Mouse (Mus musculus) cortical plate, adult 2 months (tissue): ENCODE data around the gene Gcm1. TPM values are rescaled to one million over a fixed set of nuclear protein-coding genes. Genes with fewer than 3 reads are reported as not detected.
A peak's percentile ranks its signal among the peaks of the same experiment; 100 is the strongest.

Source experiments
- H3K27ac ChIP-seq: fragments of 200-500 bp; 2 replicates; pipeline ENCODE4 v1.5.1; 2012; ENCODE audit warnings: low read length, control low read depth, inconsistent platforms; ENCODE audit not compliant: insufficient read depth
- H3K4me1 ChIP-seq: fragments of 200-500 bp; 2 replicates; pipeline ENCODE4 v1.6.1; 2011; ENCODE audit warnings: low read length; ENCODE audit not compliant: control insufficient read depth, insufficient read depth
- H3K4me3 ChIP-seq: fragments of 200-500 bp; 2 replicates; pipeline ENCODE4 v1.5.1; 2011; ENCODE audit warnings: mild to moderate bottlenecking, low read length, control low read depth; ENCODE audit not compliant: insufficient read depth
- CTCF ChIP-seq: fragments of 200-500 bp; IDR thresholded peaks from 2 replicates; pipeline ENCODE4 v1.5.1; 2011; ENCODE audit warnings: mild to moderate bottlenecking, control low read depth, low read length; ENCODE audit not compliant: insufficient read depth; ENCODE audit errors: extremely low read depth
- POLR2A ChIP-seq: fragments of 200-500 bp; IDR thresholded peaks from 2 replicates; pipeline ENCODE4 v1.6.1; 2011; ENCODE audit warnings: mild to moderate bottlenecking, low read length, control low read depth; ENCODE audit not compliant: insufficient read depth; ENCODE audit errors: extremely low read depth
- polyA plus RNA-seq: library from polyadenylated mRNA; depleted of rRNA; stranded (reverse); fragments of >200 nt; gene quantifications from 2 replicates; pipeline ENCODE4 v1.2.3, GENCODE M21; 2012

Gcm1 gene
- polyA plus RNA-seq, 1 experiment = not detected

GRCm38 (mm10) chr9:78015816-78016215 is 35.9 kb upstream of the Gcm1 start:
- Histone ChIP-seq H3K4me3 (no peak overlapping the region), H3K4me1 (no peaks in the 10 kb centered on the region), H3K27ac (no peak overlapping the region)
- no peak for TF ChIP-seq POLR2A
- no peak for TF ChIP-seq CTCF

DNA sequence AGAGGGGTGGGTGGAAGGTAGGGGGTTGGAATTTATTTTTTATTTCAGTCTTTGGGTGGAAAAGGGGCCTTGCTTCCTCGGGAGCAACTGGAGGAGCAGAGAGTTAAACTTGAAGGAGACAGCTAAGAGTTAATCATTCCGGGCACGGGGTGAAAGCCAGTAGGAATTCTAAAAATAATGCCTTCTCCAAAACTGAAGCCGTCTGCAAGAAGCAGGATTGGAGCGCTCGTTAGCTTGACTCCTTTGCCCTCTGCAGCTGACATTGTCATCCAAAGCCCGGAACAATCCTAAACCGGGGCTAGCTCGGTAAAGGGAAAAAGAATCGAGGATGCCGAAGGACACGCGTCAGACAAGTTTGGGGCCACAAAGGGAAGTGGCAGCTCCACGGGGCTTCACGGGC is 35.4 kb upstream of the Gcm1 start:
- H3K4me3 ChIP-seq = no peak overlapping the region

DNA sequence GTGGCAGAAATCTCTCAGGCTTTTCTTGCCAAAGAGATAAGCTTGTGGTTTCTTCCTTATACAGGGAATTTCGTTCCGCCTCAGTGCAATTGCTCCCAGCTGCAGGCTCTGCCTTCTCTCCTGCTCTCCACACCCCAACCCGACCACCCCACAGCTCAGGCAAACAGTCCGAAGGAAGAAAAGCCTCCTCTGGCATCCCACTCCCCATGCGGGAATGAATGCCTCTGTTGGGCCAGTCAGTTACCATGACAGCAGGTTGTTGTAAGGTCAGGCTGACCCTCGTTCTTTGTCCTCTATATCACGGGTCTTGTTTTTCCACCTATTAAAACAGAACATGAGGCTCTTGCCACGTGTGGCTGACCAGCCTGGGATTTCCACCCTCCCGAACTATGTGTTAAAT is 30.5 kb upstream of the Gcm1 start:
- Histone ChIP-seq H3K27ac (no peak overlapping the region), H3K4me3 (no peak overlapping the region), H3K4me1 (no peaks in the 10 kb centered on the region)
- no peak for TF ChIP-seq CTCF
- no peak for TF ChIP-seq POLR2A

More for the DNA sequence above, 35.4 kb upstream of the Gcm1 start:
- no peak for TF ChIP-seq CTCF
- no peak for TF ChIP-seq POLR2A
- Histone ChIP-seq H3K4me1 (no peaks in the 10 kb centered on the region), H3K27ac (no peak overlapping the region)

DNA sequence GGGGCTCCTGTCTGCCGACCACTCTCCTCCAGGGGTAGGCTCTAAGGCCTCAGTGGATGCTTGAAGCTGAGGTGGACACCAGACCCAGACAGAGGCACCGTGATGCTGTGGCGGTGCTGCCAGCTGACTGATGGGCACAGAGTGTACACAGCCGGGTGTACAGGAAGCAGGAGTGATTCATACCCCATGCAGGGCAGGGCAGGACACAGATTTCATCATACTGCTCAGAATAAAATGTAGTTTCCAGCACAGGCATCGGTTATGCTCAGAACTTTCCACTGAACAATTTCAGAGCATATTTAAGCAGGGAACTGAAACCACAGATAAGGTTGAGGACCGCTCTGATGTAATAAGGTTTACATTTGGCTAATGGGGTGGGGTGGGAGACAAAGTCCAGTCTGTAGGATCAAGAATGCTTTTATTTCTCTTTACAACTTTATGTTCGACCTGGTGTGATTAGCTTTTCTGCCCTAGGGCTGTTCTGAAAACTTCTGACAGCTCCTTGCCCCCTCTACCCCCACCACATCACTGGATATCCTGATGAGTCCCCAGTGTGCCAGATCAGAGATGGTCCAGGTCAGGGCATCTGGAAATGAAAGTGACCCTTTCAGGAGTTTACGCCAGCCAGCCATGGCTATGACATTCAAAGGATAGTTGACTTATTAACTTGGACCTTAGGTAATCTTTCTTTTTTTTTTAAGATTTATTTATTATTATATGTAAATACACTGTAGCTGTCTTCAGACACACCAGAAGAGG is 29.4 kb upstream of the Gcm1 start:
- Histone ChIP-seq H3K4me1 (no peaks in the 10 kb centered on the region), H3K4me3 (no peak overlapping the region), H3K27ac (no peak overlapping the region)
- TF ChIP-seq POLR2A = no peak
- no peak for TF ChIP-seq CTCF

- no peaks in the 10 kb centered on the region for H3K4me1 ChIP-seq
These were observed 26.9 kb upstream of the Gcm1 start for GRCm38 (mm10) chr9:78024823-78025222.

GRCm38 (mm10) chr9:78027099-78027498 is 24.6 kb upstream of the Gcm1 start:
- Histone ChIP-seq H3K4me1 (no peaks in the 10 kb centered on the region), H3K4me3 (no peak overlapping the region), H3K27ac (no peak overlapping the region)
- TF ChIP-seq POLR2A (no peak), CTCF (no peak)

More at GRCm38 (mm10) chr9:78024823-78025222, 26.9 kb upstream of the Gcm1 start:
- TF ChIP-seq CTCF (peak; percentile 95), POLR2A (no peak)
- no peak overlapping the region for H3K4me3 ChIP-seq
- H3K27ac ChIP-seq = no peak overlapping the region

GRCm38 (mm10) chr9:78030835-78031456 is 20.8 kb upstream of the Gcm1 start:
- no peaks in the 10 kb centered on the region for H3K4me1 ChIP-seq
- TF ChIP-seq POLR2A (no peak), CTCF (no peak)
- no peak overlapping the region for H3K27ac ChIP-seq
- H3K4me3 ChIP-seq = no peak overlapping the region

DNA sequence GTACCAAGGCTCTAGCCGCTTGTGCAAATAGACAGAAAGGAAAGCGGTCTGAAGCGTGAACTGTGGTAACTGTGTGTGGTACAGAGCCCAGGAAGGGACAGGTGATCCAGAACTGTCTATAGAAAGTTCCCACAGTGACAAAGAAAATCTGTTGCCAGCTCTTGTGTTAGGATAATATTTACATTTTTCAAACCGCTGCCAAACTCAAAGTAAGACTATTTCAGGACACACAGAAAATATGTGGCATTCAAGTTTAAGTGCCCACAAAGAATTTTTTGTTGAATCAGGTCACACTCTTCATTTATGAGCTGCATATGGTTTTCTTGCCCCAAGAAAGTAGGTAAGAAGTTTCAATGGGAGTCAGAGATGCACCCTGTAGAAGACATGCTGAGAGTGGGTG is 18.8 kb upstream of the Gcm1 start:
- Histone ChIP-seq H3K4me3 (no peak overlapping the region), H3K27ac (no peak overlapping the region), H3K4me1 (no peaks in the 10 kb centered on the region)
- TF ChIP-seq CTCF (no peak), POLR2A (no peak)

DNA sequence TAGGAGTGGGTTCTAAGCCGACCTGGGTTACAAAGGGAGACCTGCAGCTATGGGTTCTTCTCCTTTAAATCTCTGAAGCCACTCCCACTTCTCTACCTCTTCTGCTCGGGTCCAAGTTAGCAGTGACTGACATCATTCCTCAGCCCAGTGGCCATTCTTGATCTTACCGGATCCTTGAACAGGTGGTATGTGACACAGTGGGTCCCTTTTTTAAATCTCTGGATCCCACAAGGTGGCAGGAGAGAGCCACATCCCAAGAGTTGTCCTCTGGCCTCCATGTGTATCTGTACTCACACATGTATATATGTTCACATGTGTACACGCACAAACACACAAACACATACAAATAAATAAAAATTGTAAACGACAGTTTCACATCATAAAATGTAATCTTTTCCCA is 16.4 kb upstream of the Gcm1 start:
- no peak overlapping the region for H3K27ac ChIP-seq

DNA sequence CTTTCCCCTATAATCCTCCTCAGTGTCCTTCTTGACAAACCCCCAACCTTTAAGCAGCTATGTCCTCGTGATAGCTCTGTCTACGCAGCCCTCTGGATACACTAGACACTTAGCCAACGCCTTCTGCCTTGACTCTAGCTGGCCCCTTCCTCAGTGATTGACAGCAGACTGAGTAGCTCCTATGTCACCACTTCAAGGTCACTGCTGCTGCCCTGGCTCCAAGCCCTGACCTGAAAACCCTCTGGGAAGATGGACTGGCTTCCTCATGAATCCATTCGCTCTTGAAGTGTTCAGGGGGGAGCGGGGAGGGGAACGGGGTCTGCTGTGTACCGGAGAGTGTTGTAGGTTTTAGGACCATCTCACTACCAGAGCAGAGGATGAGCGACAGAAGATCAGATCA is 15.9 kb upstream of the Gcm1 start:
- TF ChIP-seq POLR2A (no peak), CTCF (no peak)
- Histone ChIP-seq H3K4me1 (no peaks in the 10 kb centered on the region), H3K27ac (no peak overlapping the region), H3K4me3 (no peak overlapping the region)

More for the DNA sequence above, 16.4 kb upstream of the Gcm1 start:
- H3K4me1 ChIP-seq = no peaks in the 10 kb centered on the region
- H3K4me3 ChIP-seq = no peak overlapping the region
- no peak for TF ChIP-seq CTCF
- TF ChIP-seq POLR2A = no peak
